Mouse (Mus musculus) cerebellum, postnatal 14 days (tissue): ENCODE results near the gene Prkag2.

Experiments
- DNase-seq, 2 experiments: peaks; one replicate each; pipeline ENCODE4 v3.0.0; 2021; ENCODE audit warnings: mixed read lengths in 2 of 2

The Prkag2 gene

DNA sequence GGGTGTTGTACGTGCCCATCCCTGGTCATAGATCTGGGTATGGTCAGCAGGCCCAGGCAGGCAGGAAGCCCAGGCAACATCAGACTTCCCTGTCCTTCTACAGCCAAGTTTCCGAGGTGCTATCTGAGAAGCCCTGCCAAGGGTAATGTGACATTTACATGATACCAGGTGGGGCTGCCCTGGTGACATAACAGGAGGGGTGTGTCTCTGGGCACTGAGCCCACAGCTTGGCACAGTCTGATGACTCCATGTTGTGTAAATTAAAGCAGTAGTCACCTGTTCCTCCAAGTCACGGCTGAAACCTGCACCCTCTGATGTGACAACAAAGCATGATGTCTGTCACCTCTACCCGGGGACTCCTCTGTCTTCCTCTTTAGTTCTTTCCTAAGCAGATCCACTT, 136.7 kb downstream of the Prkag2 start:
- peak; percentile 84 to 90 for DNase-seq

DNA sequence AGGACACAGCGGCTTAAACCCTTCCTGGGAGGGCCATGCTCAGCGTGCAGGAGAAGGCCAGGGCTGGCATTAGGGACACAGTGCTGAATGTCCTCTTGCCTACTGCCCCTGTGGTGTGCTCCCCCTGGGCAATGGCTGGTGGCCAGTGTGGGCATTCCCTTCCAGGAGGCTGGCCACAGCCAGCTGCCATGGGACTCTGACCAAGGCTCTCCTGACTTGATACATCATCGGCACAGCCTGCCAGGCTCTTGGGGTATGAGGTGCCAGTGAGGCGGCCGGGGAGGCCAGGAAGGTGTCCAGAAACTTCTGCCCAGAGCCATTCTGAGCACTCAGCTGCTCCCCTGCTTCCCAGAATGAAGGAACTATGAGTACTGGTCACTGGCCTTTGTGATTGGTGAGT, 139.7 kb downstream of the Prkag2 start:
- peak; percentile 48 to 60 for DNase-seq

DNA sequence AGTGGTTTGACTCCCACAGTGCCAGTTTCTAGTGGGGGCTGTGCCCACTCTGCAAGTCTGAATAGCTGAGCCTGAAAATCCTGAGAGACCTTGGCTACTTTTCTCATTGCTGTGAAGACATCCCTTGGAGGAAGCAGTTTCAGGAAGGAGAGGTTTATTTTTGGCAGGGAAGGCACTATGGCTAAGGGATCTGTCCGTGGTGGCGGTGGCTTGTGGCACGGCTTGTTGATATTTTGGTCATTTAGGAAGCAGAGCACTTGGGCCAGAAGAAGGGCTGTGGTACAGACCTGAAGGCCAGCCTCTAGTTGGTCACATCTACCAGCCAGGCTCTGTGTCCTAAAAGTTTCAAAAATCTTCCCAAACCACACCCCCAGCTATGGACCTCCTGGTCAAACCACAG, 140.7 kb downstream of the Prkag2 start:
- DNase-seq: no peak

DNA sequence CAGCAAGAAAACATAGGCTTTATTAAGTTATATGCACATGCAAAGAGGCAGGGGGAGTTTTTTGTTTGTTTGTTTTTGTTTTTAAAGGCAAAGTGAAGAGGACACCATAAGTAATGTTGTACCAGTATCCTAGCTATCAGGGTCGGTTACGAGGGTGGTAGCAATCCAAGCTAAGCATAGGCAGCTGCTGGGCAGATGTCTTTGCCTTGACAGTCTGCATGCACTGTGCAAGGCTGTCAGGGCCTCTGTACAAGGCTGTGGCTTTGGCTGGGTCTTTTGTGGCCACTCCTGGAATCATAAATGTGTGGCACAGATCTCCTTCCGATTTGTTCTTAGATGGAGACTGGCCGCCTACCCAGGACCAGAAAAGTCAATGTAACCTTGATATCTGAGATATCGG, 141.8 kb downstream of the Prkag2 start:
- DNase-seq: no peak

DNA sequence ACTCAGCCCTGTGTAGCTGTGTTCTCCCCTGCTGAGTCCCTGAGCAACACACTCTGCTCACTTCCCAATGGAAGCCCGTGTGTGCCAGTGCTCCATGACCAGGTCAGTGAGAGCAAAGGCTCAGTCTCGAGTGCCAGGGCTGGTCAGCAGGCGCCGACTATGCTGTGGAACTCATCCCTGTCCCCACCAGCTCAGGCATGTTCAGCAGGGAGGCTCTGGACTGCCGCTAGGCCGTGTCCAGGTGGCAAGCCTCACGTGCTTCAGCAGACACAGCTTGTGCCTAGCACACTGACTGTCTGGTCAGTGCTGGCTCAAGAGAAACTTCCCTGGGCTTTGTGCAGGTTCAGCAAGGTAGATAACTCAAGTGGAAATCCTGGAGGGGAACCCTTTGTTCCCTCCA, 143.6 kb downstream of the Prkag2 start:
- DNase-seq: no peak

DNA sequence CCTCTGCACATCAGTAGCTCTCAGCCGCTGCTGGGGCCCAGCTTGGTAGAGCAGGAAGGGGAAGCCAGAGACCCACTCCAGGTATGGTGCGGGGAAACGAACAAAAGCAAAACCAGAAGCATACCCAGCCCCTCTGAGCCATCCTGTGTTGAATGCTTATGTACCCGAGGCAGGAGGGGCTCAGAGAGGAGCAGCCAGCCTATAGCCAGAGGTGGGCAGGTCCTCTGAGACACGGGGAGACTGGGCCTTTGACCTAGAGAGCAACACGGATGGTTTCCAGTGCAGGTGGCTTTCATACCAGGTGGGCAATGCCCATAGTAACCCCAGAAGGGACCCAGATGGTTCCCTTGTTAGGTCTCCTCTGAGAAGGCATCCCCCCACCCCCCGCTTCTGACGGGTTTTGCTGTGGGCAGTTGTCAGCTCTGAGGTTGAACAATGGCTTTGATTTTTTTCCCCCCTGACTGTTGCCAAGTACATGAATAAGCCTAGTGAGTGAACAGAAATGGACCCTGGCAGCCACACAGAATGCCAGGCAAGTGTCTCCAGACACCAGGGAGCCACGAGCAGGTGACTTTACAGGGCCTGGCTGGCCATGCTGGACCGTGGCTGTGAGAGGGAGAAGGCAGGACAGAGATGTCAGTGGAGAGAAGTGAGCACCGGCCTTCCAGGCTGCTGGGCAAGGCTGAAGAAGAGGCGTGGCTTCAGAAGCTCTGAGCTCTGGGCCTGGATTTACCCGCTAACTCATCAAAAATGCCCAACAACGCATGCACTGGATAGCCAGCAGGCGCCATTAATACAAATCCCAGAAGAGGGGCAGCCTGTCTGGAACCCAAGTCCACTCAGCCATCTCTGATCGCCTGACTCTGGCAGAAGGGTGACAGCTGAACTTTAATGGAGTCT, 147.3 kb downstream of the Prkag2 start:
- DNase-seq: peak; percentile 42 to 45

DNA sequence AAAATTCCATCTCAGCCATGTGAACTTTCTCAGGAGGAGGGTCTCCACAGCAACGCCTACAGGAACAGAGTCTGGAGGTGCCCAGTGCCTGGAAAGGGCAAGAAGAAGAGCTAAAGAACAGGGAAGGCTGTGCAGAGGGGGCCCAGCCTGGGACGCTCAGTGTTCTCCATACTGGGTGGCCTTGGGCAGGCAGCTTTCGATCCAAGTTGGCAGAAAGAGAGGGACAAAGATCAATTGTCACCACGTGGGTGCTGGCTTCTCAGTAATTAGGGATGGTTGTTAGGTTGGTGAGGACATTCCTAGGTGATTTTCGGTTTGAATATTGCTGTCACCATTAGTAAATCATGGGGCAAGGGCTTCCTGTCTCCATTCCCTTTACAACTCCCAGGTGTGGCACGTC, 148.2 kb downstream of the Prkag2 start:
- no peak for DNase-seq

DNA sequence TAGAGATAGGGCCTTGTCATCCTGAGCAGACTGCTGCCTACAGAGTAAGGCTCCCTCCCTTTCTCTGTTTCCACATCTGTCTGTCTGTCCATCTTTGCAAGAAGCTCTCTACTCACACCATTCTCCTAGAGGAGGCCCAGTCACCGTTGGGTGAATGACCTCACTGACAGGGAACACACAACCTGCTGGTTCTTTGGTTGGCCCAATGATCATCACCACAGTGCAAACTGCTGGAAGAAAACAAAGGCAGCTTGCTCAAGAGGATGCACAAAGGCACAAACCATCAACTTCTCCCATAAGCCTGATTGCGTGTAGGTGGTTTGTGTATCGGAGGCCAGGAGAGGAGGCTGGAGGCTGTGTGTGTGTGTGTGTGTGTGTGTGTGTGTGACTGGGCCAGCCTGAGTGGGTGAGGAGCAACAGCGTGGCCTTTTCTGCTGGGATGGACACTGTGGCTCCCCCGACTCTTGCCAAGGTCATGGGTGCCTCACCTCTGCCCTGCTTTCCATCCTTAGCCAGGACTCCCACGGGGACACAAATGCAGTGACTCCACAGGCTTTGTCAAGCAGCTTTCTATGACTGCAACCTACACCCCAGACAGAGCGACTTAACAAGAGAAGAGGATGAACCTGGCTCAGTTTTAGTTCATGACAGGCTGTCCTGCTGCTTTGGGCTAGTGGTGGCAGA, 149.4 kb downstream of the Prkag2 start:
- no peak for DNase-seq

DNA sequence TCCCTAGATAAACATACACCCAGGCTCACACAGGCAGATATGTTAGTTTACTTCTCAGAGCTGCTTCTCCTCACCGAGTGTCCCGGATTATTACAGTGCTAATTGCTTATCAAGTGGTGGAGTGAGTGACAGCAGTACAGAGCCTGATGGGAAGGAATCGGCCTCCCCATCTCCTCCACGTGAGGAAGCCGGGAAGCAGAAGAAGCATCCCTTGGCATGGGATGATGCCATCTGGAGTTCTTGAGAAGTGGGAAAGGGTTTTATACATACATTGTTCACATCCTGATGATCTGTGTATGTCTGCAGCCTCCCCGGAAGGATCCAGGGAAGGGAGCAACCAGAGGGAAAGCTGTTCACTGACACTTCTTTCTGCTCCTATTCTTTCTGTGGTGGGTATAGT, 150.4 kb downstream of the Prkag2 start:
- no peak for DNase-seq

DNA sequence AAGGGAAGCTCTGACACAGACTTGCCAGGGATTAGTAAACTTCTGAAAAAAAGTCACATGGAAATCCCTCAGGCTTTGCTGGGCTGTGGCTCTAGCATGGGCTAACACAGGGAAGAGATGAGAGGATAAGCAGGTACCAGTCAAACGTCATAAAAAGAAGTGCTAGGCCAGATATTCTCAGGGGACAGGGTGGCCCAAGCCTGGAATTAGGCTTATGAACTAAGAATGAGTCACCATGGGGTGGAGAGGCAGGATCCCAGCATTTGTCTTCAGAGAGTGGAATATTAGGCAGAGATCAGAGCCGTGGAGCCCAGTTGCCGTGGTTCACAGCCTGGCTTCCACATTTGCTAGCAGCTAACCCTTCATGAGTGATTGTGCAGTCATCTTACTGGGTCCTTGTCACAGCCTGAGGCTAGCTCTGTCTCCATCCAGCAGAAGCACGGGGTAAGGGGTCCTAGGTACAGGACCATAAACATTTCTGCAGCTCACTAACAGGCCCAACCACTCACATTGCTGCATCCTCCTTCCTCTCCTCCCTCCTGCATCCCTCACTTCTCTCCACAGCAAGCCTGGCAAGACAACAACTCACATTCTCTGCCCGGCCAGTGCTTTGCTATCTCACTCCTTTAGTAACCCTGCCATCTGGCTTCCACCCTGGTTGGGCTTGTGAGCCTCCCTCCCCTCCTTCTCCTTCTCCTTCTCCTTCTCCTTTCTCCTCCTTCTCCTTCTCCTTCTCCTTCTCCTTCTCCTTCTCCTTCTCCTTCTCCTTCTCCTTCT, 162.2 kb downstream of the Prkag2 start:
- DNase-seq: peak; percentile 32 to 37

DNA sequence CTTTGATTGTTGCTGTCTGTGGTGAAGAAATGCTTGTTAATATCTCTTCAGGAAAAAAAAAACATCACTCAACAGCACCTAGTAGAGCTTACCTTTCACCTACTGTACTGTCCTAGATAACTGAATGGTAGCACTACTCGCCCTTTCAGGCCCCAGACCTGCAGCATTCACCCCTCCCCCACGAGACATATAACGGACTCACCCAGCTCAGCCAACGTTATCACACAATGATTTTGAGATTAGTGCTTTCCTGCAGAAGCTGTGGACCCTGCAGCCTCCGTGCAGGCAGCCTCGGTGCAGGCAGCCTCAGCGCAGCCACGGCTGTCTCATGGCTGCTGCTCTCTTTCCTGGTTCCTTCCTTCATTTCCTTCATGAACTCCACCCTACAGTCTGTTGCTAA, 164.0 kb downstream of the Prkag2 start:
- DNase-seq: no peak

DNA sequence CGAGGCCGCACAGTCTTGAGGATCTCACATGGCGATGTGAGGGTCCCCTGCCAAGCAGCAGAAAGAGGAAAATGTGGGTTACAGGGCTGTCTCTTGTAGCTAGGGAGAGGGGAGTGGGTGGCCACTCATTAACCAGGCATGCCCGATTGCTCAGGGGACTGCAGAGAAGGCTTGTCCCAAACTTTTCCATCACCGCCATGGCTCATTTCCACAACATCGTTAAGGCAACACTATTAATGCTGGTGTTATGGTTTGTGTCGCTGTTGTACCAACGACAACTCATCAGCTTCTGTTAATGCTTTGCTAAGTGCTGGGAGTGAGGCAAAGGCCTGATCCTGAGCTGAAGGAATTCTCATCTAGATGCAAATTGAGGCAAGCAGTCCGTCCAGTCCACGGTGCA, 165.0 kb downstream of the Prkag2 start:
- no peak for DNase-seq

DNA sequence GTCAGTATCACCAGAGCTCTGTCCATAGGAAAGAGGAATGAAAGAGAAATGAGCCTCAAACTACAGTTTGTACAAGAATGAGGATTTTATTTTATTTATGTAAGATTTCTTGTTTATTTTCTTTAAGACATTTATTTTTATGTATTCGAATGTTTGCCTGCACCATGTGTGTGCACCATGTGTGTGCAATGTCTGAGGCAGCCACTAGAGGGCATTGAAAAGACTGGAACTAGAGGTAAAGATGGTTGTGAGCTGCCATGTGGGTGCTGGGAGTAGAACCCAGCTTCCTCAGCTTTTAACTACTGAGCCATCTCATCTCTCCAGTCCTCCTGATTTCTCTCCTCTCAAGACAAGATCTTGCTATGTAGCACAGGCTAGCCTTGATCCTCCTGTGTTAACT, 166.7 kb downstream of the Prkag2 start:
- no peak for DNase-seq

DNA sequence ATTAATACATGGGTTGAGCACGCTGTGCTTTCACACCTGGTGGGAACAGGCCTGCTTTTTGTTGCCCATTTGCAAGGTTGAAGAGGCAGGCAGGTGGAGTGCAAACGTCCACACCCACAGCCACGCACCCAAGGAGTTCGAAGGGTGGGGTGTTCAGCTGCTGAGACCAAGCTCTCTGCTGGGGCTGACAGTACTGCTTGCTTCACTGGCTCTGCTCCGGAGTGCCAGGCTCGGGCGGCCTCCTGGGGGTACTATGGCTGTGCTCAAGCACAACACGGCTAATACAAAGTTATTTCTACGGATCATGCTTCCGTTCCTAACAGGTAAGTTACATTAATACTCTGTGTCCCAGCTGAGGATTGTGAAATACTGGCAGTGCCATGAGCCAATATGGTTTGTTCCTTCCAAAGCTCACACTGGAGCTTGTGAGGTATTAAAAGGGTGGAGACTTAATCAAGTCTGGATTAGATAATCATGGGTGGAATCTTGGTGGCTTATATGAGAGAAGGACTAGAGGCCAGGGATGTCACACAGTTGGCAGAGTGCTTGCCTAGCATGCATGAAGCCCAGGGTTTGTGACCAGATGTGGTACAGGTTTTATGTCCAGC, 168.8 kb downstream of the Prkag2 start:
- DNase-seq: no peak

DNA sequence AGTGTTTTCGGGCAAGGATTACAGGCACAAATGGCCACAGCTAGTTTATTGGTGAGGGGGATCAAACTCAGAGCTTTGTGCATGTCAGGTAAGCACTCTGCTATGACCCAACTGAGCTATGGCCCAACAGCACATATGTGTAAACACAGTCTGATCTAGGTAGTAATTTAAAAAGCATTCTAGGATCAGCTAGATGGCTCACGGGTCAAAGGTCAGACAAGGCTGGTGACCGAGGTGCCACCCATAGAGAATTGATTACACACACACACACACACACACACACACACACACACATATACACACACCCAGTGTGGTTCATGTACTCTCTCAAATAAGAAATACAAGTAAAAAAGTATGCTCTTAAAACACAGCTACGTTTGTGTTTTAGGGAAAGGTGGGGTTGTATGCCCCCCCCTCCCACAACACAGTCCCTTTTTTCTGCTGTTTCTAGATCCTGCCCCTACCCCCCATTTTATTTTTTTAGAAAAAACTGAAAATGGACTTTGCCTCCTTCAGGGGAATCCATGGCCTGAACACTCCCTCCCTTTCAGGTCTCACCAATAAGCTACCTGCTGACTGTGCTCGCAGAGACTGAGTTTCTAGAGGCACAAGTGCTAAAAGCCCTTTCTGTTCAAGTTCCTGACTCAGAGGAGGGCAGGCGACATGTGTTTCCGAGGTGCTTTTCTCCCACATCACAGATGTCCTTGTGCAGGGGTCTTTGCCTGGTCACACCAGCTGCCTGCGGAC, 169.4 kb downstream of the Prkag2 start:
- DNase-seq: no peak

DNA sequence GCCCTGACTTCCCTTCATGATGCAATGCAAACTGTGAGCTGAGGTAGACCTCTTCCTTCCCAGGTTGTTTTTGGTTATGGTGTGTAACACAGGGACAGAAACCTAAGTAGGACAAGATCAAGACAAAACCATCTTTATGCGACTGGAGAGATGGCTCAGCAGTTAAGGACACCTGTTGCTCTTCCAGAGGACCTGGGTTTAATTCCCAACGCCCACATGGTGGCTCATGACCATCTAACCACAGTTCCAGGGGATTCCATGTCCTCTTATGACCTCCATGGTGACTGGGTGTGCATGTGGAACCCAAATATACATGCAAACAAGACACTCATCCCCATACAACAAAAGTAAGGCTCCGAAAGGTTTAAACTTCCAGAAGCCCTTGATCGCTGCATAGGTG, 171.6 kb downstream of the Prkag2 start:
- no peak for DNase-seq

DNA sequence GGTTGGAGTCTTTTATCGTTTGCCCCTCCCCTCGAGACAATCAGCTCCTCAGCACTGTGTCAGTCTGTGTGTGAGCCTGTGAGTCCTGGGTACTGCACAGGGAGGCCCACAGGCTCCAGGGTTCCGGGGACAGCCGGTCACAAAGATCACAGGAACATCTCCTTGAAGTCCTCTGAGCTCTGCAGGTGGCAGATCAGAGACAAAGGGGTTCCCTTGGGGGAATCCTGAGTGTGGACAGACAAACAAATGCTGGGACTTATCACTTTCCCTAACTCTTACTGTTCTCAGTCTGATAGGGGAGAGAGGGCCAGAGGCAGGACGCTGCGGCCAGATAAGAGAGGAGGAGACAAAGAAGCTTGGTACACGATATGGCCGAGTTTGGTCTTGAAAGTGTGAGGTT, 172.7 kb downstream of the Prkag2 start:
- no peak for DNase-seq

DNA sequence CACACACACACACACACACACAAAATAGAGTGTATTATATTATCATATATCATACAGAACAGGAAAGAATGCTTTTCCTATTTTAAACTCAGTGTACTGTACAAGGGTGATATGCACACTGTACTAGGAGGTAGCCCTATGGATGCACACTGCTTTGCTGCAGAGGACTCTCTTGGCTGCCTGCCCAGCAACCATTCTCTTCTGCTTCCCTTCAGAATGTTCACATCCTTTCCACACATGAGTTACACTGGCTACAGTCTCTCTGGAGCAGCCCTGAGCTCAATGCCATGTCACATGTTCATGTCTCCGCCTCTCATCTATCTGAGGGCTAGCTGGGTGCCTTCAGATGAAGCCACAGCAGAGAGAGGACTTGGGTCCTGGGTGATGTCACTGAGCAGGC, 181.3 kb downstream of the Prkag2 start:
- DNase-seq: peak in 1 of 2 experiments; percentile 31

DNA sequence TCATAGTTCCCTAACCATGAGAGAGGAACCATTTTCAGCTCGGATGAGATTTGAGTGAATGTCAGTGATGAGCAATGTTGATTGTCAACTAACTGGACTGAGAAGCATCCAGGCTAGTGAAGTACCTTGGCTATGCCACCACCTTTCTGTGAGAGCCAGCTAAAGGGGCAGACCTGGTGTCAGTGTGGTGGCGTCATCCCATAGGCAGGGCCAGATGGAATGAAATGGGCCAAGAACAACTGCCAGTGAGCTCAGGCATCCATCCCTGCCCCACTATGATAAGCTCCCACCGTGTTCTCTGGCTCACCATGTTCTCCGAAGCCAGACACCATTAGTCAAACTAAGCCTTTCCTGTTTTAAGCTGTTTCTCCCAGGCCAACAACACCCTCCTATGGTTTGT, 183.9 kb downstream of the Prkag2 start:
- peak; percentile 29 to 32 for DNase-seq

DNA sequence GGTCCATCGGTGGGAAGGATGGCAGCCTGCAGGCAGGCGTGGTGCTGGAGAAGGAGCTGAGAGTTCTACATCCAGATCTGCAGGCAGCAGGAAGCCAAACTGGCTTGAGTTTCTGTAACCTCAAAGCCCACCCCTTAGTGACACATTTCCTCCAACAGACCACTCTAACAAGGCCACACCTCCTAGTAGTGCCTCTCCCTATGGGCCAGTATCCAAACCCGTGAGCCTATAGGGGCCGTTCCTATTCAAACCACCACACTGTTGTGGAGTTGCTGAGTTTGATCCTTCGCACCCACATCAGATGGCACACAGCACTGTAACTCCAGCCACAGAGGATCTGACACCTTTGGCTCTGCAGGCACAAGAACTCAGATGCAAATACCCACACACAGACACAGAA, 185.3 kb downstream of the Prkag2 start:
- DNase-seq: no peak

DNA sequence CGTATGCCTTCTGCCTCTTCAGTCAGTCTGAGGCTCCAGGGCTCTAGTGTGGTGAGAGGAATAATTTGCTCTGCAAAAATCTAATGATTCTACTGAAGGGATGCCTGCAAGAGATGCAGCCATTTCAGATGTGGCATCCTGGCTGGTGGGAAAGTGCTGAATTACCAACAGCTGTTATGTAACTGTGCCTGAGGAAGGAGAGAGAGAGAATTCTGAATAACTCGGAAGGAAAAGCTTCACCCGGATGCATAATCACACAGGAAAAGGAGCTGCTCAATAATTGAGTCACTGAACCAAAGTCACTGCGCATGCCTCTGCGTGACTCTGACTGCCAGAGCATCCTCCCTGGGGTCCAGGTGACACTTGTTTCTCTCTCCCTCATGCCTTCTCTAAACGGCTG, 186.8 kb downstream of the Prkag2 start:
- DNase-seq: no peak
